Mouse (Mus musculus): Measurements from ENCODE around the gene Cpeb3.

GRCm38 (mm10) chr19:37174116-37174715 lies 34.2 kb downstream of the Cpeb3 start:
- no peak for TF ChIP-seq CTCF (IDR thresholded peaks at IDR 0.05; ENCODE audit: low read depth, low read length)
- TF ChIP-seq POLR2AphosphoS5 (IDR thresholded peaks at IDR 0.05; ENCODE audit: insufficient replicate concordance, low read depth, low read length): no peak
